Mouse (Mus musculus) testis, adult 2 months (tissue): ENCODE measurements around the gene Tmem248. TPM values are rescaled to one million over a fixed set of nuclear protein-coding genes. Genes with fewer than 3 reads are reported as not detected.

ENCODE experiments used
- H3K27ac ChIP-seq: fragments of 200-500 bp; 2 replicates; pipeline ENCODE4 v1.5.1; 2012; ENCODE audit warnings: low read depth, low read length; ENCODE audit not compliant: control insufficient read depth, insufficient read depth
- H3K27me3 ChIP-seq: fragments of 200-500 bp; 2 replicates; pipeline ENCODE4 v1.6.1; 2012; ENCODE audit warnings: mild to moderate bottlenecking, low read length, moderate library complexity; ENCODE audit not compliant: control insufficient read depth, insufficient read depth
- H3K36me3 ChIP-seq: fragments of 200-500 bp; 2 replicates; pipeline ENCODE4 v1.6.1; 2012; ENCODE audit warnings: mild to moderate bottlenecking, low read length; ENCODE audit not compliant: control insufficient read depth, insufficient read depth
- H3K4me1 ChIP-seq: fragments of 200-500 bp; 2 replicates; pipeline ENCODE4 v1.6.1; 2012; ENCODE audit warnings: low read length; ENCODE audit not compliant: control insufficient read depth, insufficient read depth
- H3K4me3 ChIP-seq: fragments of 200-500 bp; 2 replicates; pipeline ENCODE4 v1.5.1; 2012; ENCODE audit warnings: low read depth, mild to moderate bottlenecking, low read length, moderate library complexity, mixed read lengths; ENCODE audit not compliant: control insufficient read depth
- CTCF ChIP-seq: fragments of 200-500 bp; IDR thresholded peaks from 2 replicates; pipeline ENCODE4 v1.5.1; 2012; ENCODE audit warnings: low read depth, mild to moderate bottlenecking, inconsistent platforms, low read length, moderate library complexity; ENCODE audit not compliant: control insufficient read depth, insufficient read depth, insufficient replicate concordance
- POLR2A ChIP-seq: fragments of 200-500 bp; IDR thresholded peaks from 2 replicates; pipeline ENCODE4 v1.6.1; 2012; ENCODE audit warnings: low read depth, mild to moderate bottlenecking, inconsistent platforms, low read length, moderate library complexity; ENCODE audit not compliant: control insufficient read depth
- polyA plus RNA-seq: library from polyadenylated mRNA; depleted of rRNA; stranded (reverse); fragments of >200 nt; gene quantifications from 2 replicates; pipeline ENCODE4 v1.2.3, GENCODE M21; 2012

Gene Tmem248
- polyA plus RNA-seq, 1 experiment: 82.3 TPM

- peak overlapping the region; percentile 17; the same call in 1 of the 2 replicates for H3K27ac ChIP-seq
- H3K4me3 ChIP-seq: peak overlapping the region; percentile 95
- no peaks in the 10 kb centered on the region for H3K36me3 ChIP-seq
- no peak for TF ChIP-seq CTCF
- TF ChIP-seq POLR2A: no peak
- no peaks in the 10 kb centered on the region for H3K27me3 ChIP-seq
- H3K4me1 ChIP-seq: peaks cover 2% of the 10 kb centered on the region
Observed at GRCm38 (mm10) chr5:130257303-130257702, 40.4 kb downstream of the Tmem248 start.

GRCm38 (mm10) chr5:130263454-130263853 is 46.6 kb downstream of the Tmem248 start:
- no peaks in the 10 kb centered on the region for H3K4me1 ChIP-seq
- H3K27me3 ChIP-seq: no peaks in the 10 kb centered on the region
- peaks cover 1% of the 10 kb centered on the region for H3K36me3 ChIP-seq
- TF ChIP-seq POLR2A (no peak), CTCF (no peak)
- H3K27ac ChIP-seq: no peak overlapping the region
- no peak overlapping the region for H3K4me3 ChIP-seq

GRCm38 (mm10) chr5:130264433-130265005 is 47.6 kb downstream of the Tmem248 start:
- H3K4me3 ChIP-seq: no peak overlapping the region
- no peak for TF ChIP-seq POLR2A
- no peak for TF ChIP-seq CTCF
- H3K36me3 ChIP-seq: peaks cover 1% of the 10 kb centered on the region
- H3K4me1 ChIP-seq: no peaks in the 10 kb centered on the region
- H3K27me3 ChIP-seq: no peaks in the 10 kb centered on the region
- no peak overlapping the region for H3K27ac ChIP-seq

DNA sequence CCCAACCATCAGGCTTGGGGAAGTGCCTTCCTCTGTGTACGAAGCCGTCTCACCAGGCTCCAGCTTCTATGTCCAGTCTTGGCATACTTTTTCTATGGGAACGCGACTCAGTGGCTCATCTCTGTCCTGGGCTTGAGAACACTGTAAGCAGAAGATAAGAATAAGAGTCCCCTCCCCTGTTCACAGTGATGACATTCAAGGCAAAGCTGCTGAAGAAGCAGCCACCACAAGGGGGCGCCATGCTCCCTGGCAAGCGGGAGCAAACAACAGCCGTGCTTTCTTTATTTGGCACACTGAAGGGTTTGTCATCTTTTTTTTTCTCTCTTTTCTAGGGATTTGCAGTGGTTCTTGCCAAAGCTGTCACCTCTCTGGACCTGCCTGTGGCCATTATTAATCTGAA is 49.8 kb downstream of the Tmem248 start:
- TF ChIP-seq POLR2A: no peak
- TF ChIP-seq CTCF: peak; percentile 72; the same call in 1 of the 2 replicates
- peaks cover 1% of the 10 kb centered on the region for H3K36me3 ChIP-seq
- H3K4me1 ChIP-seq: no peaks in the 10 kb centered on the region
- H3K27ac ChIP-seq: no peak overlapping the region
- no peaks in the 10 kb centered on the region for H3K27me3 ChIP-seq
- no peak overlapping the region for H3K4me3 ChIP-seq

- Histone ChIP-seq H3K4me3 (no peak overlapping the region), H3K36me3 (peaks cover 1% of the 10 kb centered on the region), H3K27me3 (no peaks in the 10 kb centered on the region), H3K4me1 (no peaks in the 10 kb centered on the region), H3K27ac (no peak overlapping the region)
- TF ChIP-seq CTCF: peak; percentile 34; the same call in 1 of the 2 replicates
- TF ChIP-seq POLR2A: no peak
Observed at GRCm38 (mm10) chr5:130267316-130267715, 50.4 kb downstream of the Tmem248 start.

DNA sequence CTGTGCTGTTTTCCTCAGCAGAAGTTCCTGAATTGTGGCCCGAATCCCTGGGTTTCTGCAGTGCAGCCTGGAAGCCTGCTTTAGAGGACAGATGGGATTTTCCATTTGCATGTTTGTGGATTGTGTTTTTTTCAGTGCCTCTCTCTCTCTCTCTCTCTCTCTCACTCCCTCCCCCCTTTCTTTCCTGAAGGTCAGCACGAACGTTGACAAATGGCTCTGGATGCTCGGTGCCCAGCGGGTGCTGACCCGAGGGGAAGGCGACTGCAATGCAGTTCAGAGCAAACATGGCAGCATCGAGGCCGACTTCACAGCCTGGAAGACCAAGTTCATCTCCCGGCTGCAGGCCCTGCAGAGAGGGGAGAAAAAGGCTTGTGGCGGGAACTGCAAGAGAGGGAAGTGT is 52.1 kb downstream of the Tmem248 start:
- Histone ChIP-seq H3K4me1 (no peaks in the 10 kb centered on the region), H3K4me3 (no peak overlapping the region), H3K27me3 (no peaks in the 10 kb centered on the region), H3K36me3 (peaks cover 1% of the 10 kb centered on the region; the same call in 1 of the 2 replicates), H3K27ac (no peak overlapping the region)
- TF ChIP-seq POLR2A: no peak
- no peak for TF ChIP-seq CTCF

- Histone ChIP-seq H3K4me3 (no peak overlapping the region), H3K4me1 (no peaks in the 10 kb centered on the region), H3K27me3 (no peaks in the 10 kb centered on the region), H3K27ac (no peak overlapping the region), H3K36me3 (peaks cover 2% of the 10 kb centered on the region; the same call in 1 of the 2 replicates)
- TF ChIP-seq CTCF (no peak; the same call in 1 of the 2 replicates), POLR2A (no peak)
Observed at GRCm38 (mm10) chr5:130272344-130272743, 55.5 kb downstream of the Tmem248 start.
